In the genomic region with DNA sequence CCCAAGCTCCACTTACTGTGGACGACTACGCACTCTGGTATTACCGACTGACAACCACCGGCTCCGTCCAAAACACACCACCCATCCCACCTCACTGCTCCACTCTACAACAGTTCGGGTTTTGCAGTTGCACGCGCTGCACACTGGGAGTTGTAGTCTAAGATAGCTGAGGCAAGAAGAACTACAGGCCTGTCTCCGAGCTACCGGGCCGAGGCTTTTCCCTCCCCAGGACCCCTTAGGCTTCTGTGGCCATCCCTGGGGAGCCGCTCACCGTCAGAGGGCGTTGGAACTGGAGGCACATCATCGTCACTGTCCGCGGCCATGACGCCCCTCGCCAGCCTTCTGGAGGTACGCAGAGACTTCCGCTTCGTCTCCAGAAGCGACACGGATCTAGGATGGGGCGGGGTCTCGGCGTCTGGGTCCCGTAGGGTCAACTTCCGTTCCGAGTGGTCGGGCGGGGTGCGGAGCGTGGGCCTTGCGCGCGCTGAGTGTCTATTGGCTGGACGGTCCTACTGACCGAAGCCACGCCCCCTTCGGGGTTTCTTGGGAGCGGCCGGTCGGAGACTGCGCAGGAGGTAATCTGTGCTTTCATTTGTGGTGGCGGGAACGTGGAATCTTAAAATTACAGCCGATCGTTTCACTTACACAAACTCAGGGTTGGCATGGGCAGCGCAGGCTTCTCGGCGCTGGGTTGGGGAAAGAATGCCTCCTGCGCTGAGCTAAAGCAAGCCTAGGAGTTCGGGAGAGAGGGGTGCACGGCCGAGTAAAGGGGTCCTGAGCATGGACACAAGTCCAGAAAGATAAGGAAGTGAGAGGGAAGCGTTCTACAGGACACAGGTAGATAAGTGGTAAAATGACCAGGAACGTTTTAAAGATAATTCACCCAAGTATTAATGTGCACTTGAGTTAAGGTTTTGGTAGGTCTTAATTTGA, we compare ENCODE assay signal across 8 mouse cellular contexts. TPM values are rescaled to one million over a fixed set of nuclear protein-coding genes. Genes with fewer than 3 reads are reported as not detected.
A peak's percentile ranks its signal among the peaks of the same experiment; 100 is the strongest.
DNase-seq lines count a peak whose midpoint lies in the region; ATAC-seq and TF ChIP-seq lines count a peak whose summit lies in the region.

A gene (minus strand): TSS at position 444 of the 933 bp plus-strand sequence.
A gene (plus strand): TSS at position 527 of the 933 bp plus-strand sequence.

- 0 out of 2 replicates have a peak, but pooled peaks cover 2% of the 10 kb centered on the region for H3K4me1 ChIP-seq in cortical plate, adult 2 months (ENCODE audit: control insufficient read depth, insufficient read depth, low read length)

- peak; percentile 92 for DNase-seq in gastrocnemius, postnatal 10 days
- DNase-seq in induced T-regulatory cell, adult 2 months (ENCODE audit: low read depth): peak; percentile 98
- peak; percentile 80 to 91 for DNase-seq in left cerebral cortex, adult 9 months (ENCODE audit: low spot score in 2 of 2)
- DNase-seq in right cerebral cortex, postnatal 14 days: peak; percentile 95
- DNase-seq in urinary bladder, postnatal 36 days (ENCODE audit: low spot score in 2 of 2): peak; percentile 84 to 94

- peak; percentile 98 for ATAC-seq in activated CD4-positive, CD25-positive, alpha-beta regulatory T cell, adult 4 months
- ATAC-seq in megakaryocyte progenitor cell, adult 5-6 weeks (replicated peaks; ENCODE audit: poor library complexity): peak; percentile 96

- H3K4me3 ChIP-seq in cortical plate, adult 2 months (ENCODE audit: insufficient read depth, low read length): peak within 1 kb of the TSS; percentile 65

- no peak for TF ChIP-seq CTCF in cortical plate, adult 2 months (IDR thresholded peaks at IDR 0.05; ENCODE audit: extremely low read depth, insufficient read depth, low read length)

- peak; percentile 64; the same call in 1 of the 2 replicates for TF ChIP-seq POLR2A in cortical plate, adult 2 months (IDR thresholded peaks at IDR 0.05; ENCODE audit: extremely low read depth, insufficient read depth, low read length)

- H3K27ac ChIP-seq in cortical plate, adult 2 months (ENCODE audit: insufficient read depth, low read length): 0 out of 2 replicates have a peak within 1 kb of the TSS, but pooled peaks have one; percentile 2

RNA-seq across cellular contexts. Expression of the first gene that starts in this region (rescaled TPM):
- 10 to 100 TPM; 23.7 to 29.3 TPM for polyA plus RNA-seq in activated CD4-positive, CD25-positive, alpha-beta regulatory T cell, adult 4 months (2017; shearing (Covaris generic))
- polyA plus RNA-seq in cortical plate, adult 2 months (2012; rRNA removed): 21.6 and 22.2 TPM in 2 replicates
- 10 to 100 TPM in 1 of 2 experiments, 1 to 10 TPM in 1; 8.3 to 11.7 TPM for total RNA-seq in gastrocnemius, postnatal 10 days (2021)
- total RNA-seq in megakaryocyte progenitor cell, adult 5-6 weeks (2015): 17.4 and 18.2 TPM in 2 replicates
- total RNA-seq in megakaryocyte progenitor cell, adult 5-6 weeks (2017): 33.9 and 42.0 TPM in 2 replicates

RNA-seq across cellular contexts. Expression of the second gene that starts in this region (rescaled TPM):
- 10 to 100 TPM in 1 of 2 experiments, 1 to 10 TPM in 1; 9.2 to 15.0 TPM for polyA plus RNA-seq in activated CD4-positive, CD25-positive, alpha-beta regulatory T cell, adult 4 months (2017; shearing (Covaris generic))
- 5.7 and 5.9 TPM in 2 replicates for polyA plus RNA-seq in cortical plate, adult 2 months (2012; rRNA removed)
- total RNA-seq in gastrocnemius, postnatal 10 days (2021): 1 to 10 TPM; 1.4 to 3.9 TPM
- 10.7 and 13.3 TPM in 2 replicates for total RNA-seq in megakaryocyte progenitor cell, adult 5-6 weeks (2015)
- 5.2 and 8.4 TPM in 2 replicates for total RNA-seq in megakaryocyte progenitor cell, adult 5-6 weeks (2017)

Comparison
In these comparisons a context has a peak if more than half of its experiments do, and no peak if none do; other contexts are left out.
1. Peak in every context shown above with its lines: DNase-seq, ATAC-seq, H3K4me3 ChIP-seq and H3K27ac ChIP-seq.